Mouse (Mus musculus): ENCODE measurements at regions not wholly inside any gene's neighbourhood (a gene's known extent, or its start where the extent isn't known, plus 50 kb on each side); places are given as distances from the start of the nearest gene placed in this dataset.

- Histone ChIP-seq H3K4me3 (ENCODE audit: low read depth, low read length) (no peak overlapping the region), H3K27me3 (replicated peaks; ENCODE audit: control insufficient read depth, insufficient read depth, low read length) (no peaks in the 10 kb centered on the region), H3K27ac (ENCODE audit: low read depth) (no peak overlapping the region), H3K4me2 (ENCODE audit: low read length) (no peak overlapping the region), H3K36me3 (ENCODE audit: control insufficient read depth, insufficient read depth, low read length) (no peaks in the 10 kb centered on the region), H3K9ac (ENCODE audit: low read length) (no peak overlapping the region), H3K9me3 (ENCODE audit: control insufficient read depth, low read length) (no peaks in the 10 kb centered on the region), H3K4me1 (replicated peaks; ENCODE audit: control insufficient read depth, insufficient read depth, low read length) (no peaks in the 10 kb centered on the region)
- no peak for DNase-seq (ENCODE audit: low spot score)
- no peak for ATAC-seq (replicated peaks; ENCODE audit: low FRiP score, low TSS enrichment, low read depth)
Observed at GRCm38 (mm10) chr9:61847496-61847895, 66.8 kb downstream of the Rplp1 start.

GRCm38 (mm10) chr9:61844645-61845044 lies 69.7 kb downstream of the Rplp1 start:
- WGBS, result 75% methylated on average over 5 of the region's 5 CpGs
- Histone ChIP-seq H3K36me3 (ENCODE audit: control insufficient read depth, insufficient read depth, low read length) (no peaks in the 10 kb centered on the region), H3K9ac (ENCODE audit: low read length) (no peak overlapping the region), H3K27ac (ENCODE audit: low read depth) (no peak overlapping the region), H3K4me3 (ENCODE audit: low read depth, low read length) (no peak overlapping the region), H3K4me1 (replicated peaks; ENCODE audit: control insufficient read depth, insufficient read depth, low read length) (peaks cover 4% of the 10 kb centered on the region; the same call in 1 of the 2 replicates), H3K4me2 (ENCODE audit: low read length) (no peak overlapping the region), H3K27me3 (replicated peaks; ENCODE audit: control insufficient read depth, insufficient read depth, low read length) (no peaks in the 10 kb centered on the region), H3K9me3 (ENCODE audit: control insufficient read depth, low read length) (no peaks in the 10 kb centered on the region)
- ATAC-seq (replicated peaks; ENCODE audit: low FRiP score, low TSS enrichment, low read depth) (no peak), DNase-seq (ENCODE audit: low spot score) (no peak)

- Histone ChIP-seq H3K4me2 (ENCODE audit: low read length) (no peak overlapping the region), H3K9ac (ENCODE audit: low read length) (no peak overlapping the region), H3K4me1 (replicated peaks; ENCODE audit: control insufficient read depth, insufficient read depth, low read length) (peaks cover 4% of the 10 kb centered on the region; the same call in 1 of the 2 replicates), H3K36me3 (ENCODE audit: control insufficient read depth, insufficient read depth, low read length) (no peaks in the 10 kb centered on the region), H3K27ac (ENCODE audit: low read depth) (no peak overlapping the region), H3K9me3 (ENCODE audit: control insufficient read depth, low read length) (no peaks in the 10 kb centered on the region), H3K27me3 (replicated peaks; ENCODE audit: control insufficient read depth, insufficient read depth, low read length) (no peaks in the 10 kb centered on the region), H3K4me3 (ENCODE audit: low read depth, low read length) (no peak overlapping the region)
- no peak for ATAC-seq (replicated peaks; ENCODE audit: low FRiP score, low TSS enrichment, low read depth)
- no peak for DNase-seq (ENCODE audit: low spot score)
- WGBS, result 64% methylated on average over 8 of the region's 8 CpGs
Observed at GRCm38 (mm10) chr9:61844141-61844540, 70.2 kb downstream of the Rplp1 start.

DNA sequence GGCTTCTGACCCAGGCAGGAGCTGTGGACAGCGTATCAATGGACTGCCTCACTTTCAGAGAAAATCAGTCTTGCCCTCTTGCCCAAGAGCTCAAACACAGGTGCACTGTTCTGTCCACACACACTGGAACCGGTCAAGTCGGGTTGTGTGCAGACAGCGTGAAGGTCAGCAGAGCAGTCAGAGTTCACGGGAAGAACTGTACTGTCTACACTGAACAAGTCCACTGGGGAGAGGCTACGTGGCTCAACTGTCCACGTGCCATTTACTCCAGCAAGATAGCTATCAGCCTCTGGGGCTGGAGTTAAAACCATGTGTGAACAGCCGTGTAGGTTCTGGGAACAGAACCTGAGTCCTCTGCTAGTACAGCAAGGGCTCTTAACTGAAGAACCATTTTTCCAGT lies 70.8 kb downstream of the Rplp1 start:
- H3K27ac ChIP-seq (ENCODE audit: low read depth), result no peak overlapping the region
- DNase-seq (ENCODE audit: low spot score) (no peak), ATAC-seq (replicated peaks; ENCODE audit: low FRiP score, low TSS enrichment, low read depth) (no peak)
- no peaks in the 10 kb centered on the region for H3K36me3 ChIP-seq (ENCODE audit: control insufficient read depth, insufficient read depth, low read length)
- no peak overlapping the region for H3K4me3 ChIP-seq (ENCODE audit: low read depth, low read length)
- H3K4me2 ChIP-seq (ENCODE audit: low read length), result no peak overlapping the region
- H3K27me3 ChIP-seq (replicated peaks; ENCODE audit: control insufficient read depth, insufficient read depth, low read length), result no peaks in the 10 kb centered on the region
- H3K9ac ChIP-seq (ENCODE audit: low read length), result no peak overlapping the region
- no peaks in the 10 kb centered on the region for H3K9me3 ChIP-seq (ENCODE audit: control insufficient read depth, low read length)
- 87% methylated on average over 8 of the region's 8 CpGs for WGBS
- peaks cover 4% of the 10 kb centered on the region; the same call in 1 of the 2 replicates for H3K4me1 ChIP-seq (replicated peaks; ENCODE audit: control insufficient read depth, insufficient read depth, low read length)

DNA sequence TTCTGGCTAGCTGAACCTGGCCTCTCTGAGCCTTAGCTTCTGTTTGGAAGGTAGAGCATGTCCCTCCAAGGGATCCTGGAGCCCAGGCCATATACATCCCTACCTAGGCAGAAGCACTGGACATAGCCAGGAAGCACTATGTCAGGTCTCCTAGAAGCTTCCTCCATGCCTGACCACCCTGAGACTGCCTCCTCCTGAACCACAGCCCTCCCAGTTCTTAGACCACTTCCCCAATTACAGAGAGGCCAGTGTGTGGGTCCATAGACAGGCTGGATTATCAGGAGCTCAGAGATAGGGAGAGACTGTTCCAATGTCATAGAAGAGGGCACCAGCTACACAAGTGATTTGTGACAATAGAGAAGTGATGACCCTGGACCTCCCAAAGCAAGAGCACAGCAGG lies 72.0 kb downstream of the Rplp1 start:
- no peak for DNase-seq (ENCODE audit: low spot score)
- Histone ChIP-seq H3K27ac (ENCODE audit: low read depth) (no peak overlapping the region), H3K4me3 (ENCODE audit: low read depth, low read length) (no peak overlapping the region), H3K27me3 (replicated peaks; ENCODE audit: control insufficient read depth, insufficient read depth, low read length) (no peaks in the 10 kb centered on the region), H3K9me3 (ENCODE audit: control insufficient read depth, low read length) (no peaks in the 10 kb centered on the region), H3K9ac (ENCODE audit: low read length) (no peak overlapping the region), H3K4me2 (ENCODE audit: low read length) (no peak overlapping the region), H3K36me3 (ENCODE audit: control insufficient read depth, insufficient read depth, low read length) (no peaks in the 10 kb centered on the region), H3K4me1 (replicated peaks; ENCODE audit: control insufficient read depth, insufficient read depth, low read length) (peaks cover 4% of the 10 kb centered on the region; the same call in 1 of the 2 replicates)
- ATAC-seq (replicated peaks; ENCODE audit: low FRiP score, low TSS enrichment, low read depth), result no peak

DNA sequence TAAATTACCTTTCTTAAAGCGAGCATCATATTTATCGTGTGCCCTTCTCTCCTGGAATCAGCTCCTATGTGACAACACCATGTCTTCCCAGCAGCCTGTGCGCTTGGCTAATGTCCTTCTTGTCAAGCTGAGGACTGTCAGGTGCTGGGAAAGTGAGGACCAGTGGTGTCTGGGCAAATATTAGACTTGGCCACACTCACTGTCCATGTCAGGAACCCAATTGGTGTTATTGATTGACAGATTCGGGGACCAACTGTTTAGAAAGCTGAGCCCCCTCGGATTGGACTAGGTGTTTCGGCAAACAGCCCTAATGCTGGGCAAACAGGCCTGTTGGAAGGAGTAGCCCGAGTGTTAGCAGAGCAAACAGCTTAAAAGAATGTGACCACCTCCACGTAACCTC lies 73.1 kb downstream of the Rplp1 start:
- Histone ChIP-seq H3K4me1 (replicated peaks; ENCODE audit: control insufficient read depth, insufficient read depth, low read length) (peaks cover 4% of the 10 kb centered on the region; the same call in 1 of the 2 replicates), H3K4me3 (ENCODE audit: low read depth, low read length) (no peak overlapping the region), H3K36me3 (ENCODE audit: control insufficient read depth, insufficient read depth, low read length) (no peaks in the 10 kb centered on the region), H3K9me3 (ENCODE audit: control insufficient read depth, low read length) (no peaks in the 10 kb centered on the region), H3K4me2 (ENCODE audit: low read length) (no peak overlapping the region), H3K27ac (ENCODE audit: low read depth) (no peak overlapping the region), H3K9ac (ENCODE audit: low read length) (no peak overlapping the region), H3K27me3 (replicated peaks; ENCODE audit: control insufficient read depth, insufficient read depth, low read length) (no peaks in the 10 kb centered on the region)
- 68% methylated on average over 8 of the region's 8 CpGs for WGBS
- DNase-seq (ENCODE audit: low spot score) (no peak), ATAC-seq (replicated peaks; ENCODE audit: low FRiP score, low TSS enrichment, low read depth) (no peak)

DNA sequence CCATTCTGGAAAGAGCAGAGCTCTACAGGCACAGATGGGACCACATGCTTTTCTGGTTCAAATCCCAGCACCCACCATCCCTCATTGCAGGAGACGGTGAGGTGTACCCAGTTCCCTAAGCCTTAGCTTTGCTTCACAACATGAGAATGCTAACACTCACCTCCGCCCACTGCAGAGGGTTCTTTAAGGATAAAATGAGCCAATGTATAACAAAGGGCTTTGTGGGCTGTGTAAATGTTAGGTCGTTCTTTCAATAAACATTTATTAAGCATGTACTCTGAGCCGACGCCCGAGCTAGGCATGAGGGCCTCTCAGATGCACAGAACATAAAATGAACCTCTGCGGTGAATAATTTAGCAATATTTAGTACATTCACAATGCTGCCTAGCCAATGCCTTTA lies 74.0 kb downstream of the Rplp1 start:
- ATAC-seq (replicated peaks; ENCODE audit: low FRiP score, low TSS enrichment, low read depth) (no peak), DNase-seq (ENCODE audit: low spot score) (no peak)
- no peak overlapping the region for H3K4me3 ChIP-seq (ENCODE audit: low read depth, low read length)
- WGBS, result 46% methylated on average over 7 of the region's 7 CpGs
- H3K4me1 ChIP-seq (replicated peaks; ENCODE audit: control insufficient read depth, insufficient read depth, low read length), result peaks cover 4% of the 10 kb centered on the region; the same call in 1 of the 2 replicates
- H3K27ac ChIP-seq (ENCODE audit: low read depth), result no peak overlapping the region
- H3K27me3 ChIP-seq (replicated peaks; ENCODE audit: control insufficient read depth, insufficient read depth, low read length), result no peaks in the 10 kb centered on the region
- H3K4me2 ChIP-seq (ENCODE audit: low read length), result no peak overlapping the region
- H3K9ac ChIP-seq (ENCODE audit: low read length), result no peak overlapping the region
- H3K36me3 ChIP-seq (ENCODE audit: control insufficient read depth, insufficient read depth, low read length), result no peaks in the 10 kb centered on the region
- H3K9me3 ChIP-seq (ENCODE audit: control insufficient read depth, low read length), result no peaks in the 10 kb centered on the region

DNA sequence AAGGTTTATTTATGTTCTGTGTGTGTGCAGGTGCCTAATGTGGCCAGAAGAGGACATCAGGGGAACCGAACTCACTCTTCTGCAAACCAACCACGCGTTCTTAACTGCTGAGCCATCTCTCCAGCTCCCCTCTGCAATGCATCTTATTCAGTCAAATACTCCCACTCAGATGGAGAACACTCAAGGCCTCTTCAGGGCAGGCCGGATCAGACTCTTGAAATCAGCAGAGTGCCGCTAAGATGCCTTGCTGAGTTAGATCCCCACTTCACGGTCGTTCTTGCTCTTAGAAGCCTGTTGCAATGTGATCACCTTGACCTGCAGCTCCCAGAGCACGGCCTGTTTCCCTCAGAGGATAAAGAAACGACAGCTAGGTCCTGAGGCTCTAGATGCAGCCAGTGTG lies 81.1 kb downstream of the Rplp1 start:
- WGBS, result 76% methylated on average over 9 of the region's 9 CpGs
- Histone ChIP-seq H3K9ac (ENCODE audit: low read length) (no peak overlapping the region), H3K4me3 (ENCODE audit: low read depth, low read length) (no peak overlapping the region)

GRCm38 (mm10) chr9:61830236-61830635 lies 84.1 kb downstream of the Rplp1 start:
- ATAC-seq (replicated peaks; ENCODE audit: low FRiP score, low TSS enrichment, low read depth), result no peak
- no peak overlapping the region for H3K4me2 ChIP-seq (ENCODE audit: low read length)
- no peaks in the 10 kb centered on the region for H3K36me3 ChIP-seq (ENCODE audit: control insufficient read depth, insufficient read depth, low read length)
- H3K27me3 ChIP-seq (replicated peaks; ENCODE audit: control insufficient read depth, insufficient read depth, low read length), result no peaks in the 10 kb centered on the region
- no peak overlapping the region for H3K27ac ChIP-seq (ENCODE audit: low read depth)
- no peak overlapping the region for H3K9ac ChIP-seq (ENCODE audit: low read length)
- H3K9me3 ChIP-seq (ENCODE audit: control insufficient read depth, low read length), result no peaks in the 10 kb centered on the region
- no peaks in the 10 kb centered on the region for H3K4me1 ChIP-seq (replicated peaks; ENCODE audit: control insufficient read depth, insufficient read depth, low read length)
- no peak overlapping the region for H3K4me3 ChIP-seq (ENCODE audit: low read depth, low read length)
- WGBS, result 65% methylated on average over 7 of the region's 7 CpGs
- DNase-seq (ENCODE audit: low spot score), result no peak

More for the DNA sequence above, 81.1 kb downstream of the Rplp1 start:
- no peak overlapping the region for H3K27ac ChIP-seq (ENCODE audit: low read depth)
- ATAC-seq (replicated peaks; ENCODE audit: low FRiP score, low TSS enrichment, low read depth) (no peak), DNase-seq (ENCODE audit: low spot score) (no peak)
- H3K4me2 ChIP-seq (ENCODE audit: low read length), result no peak overlapping the region
- no peaks in the 10 kb centered on the region for H3K36me3 ChIP-seq (ENCODE audit: control insufficient read depth, insufficient read depth, low read length)
- no peaks in the 10 kb centered on the region for H3K27me3 ChIP-seq (replicated peaks; ENCODE audit: control insufficient read depth, insufficient read depth, low read length)
- no peaks in the 10 kb centered on the region for H3K4me1 ChIP-seq (replicated peaks; ENCODE audit: control insufficient read depth, insufficient read depth, low read length)
- no peaks in the 10 kb centered on the region for H3K9me3 ChIP-seq (ENCODE audit: control insufficient read depth, low read length)
